Mouse (Mus musculus) heart, adult 18-20 months (tissue): Measurements from ENCODE around the gene Csad. TPM values are rescaled to one million over a fixed set of nuclear protein-coding genes. Genes with fewer than 3 reads are reported as not detected.
A peak's percentile ranks its signal among the peaks of the same experiment; 100 is the strongest.
"Not testable (repeated sequence)": the region's sequence is repeated elsewhere in the genome, so short reads cannot be mapped to it uniquely, and the experiment has no call there.

Experiments used
- DNase-seq, 2 experiments: peaks; one replicate each; pipeline ENCODE4 v3.0.0; 2021 to 2022; ENCODE audit warnings: mixed read lengths in 1 of 2
- total RNA-seq, 2 experiments: library from RNA; stranded (reverse); gene quantifications; 2 replicates each; pipeline ENCODE4 v1.2.3; 2021

Gene Csad
- total RNA-seq, 2 experiments from 2014 or later: 17.0 to 22.6 TPM

- no peak for DNase-seq
Measured at GRCm38 (mm10) chr15:102163900-102164693, 40.4 kb downstream of the Csad start.

GRCm38 (mm10) chr15:102160415-102161060 is 44.0 kb downstream of the Csad start:
- DNase-seq: no peak

- DNase-seq: no peak
Measured at GRCm38 (mm10) chr15:102156836-102157235, 47.7 kb downstream of the Csad start.

GRCm38 (mm10) chr15:102155006-102155405 is 49.5 kb downstream of the Csad start:
- DNase-seq: not testable (repeated sequence)

- no peak for DNase-seq
Measured at GRCm38 (mm10) chr15:102152646-102153045, 51.9 kb downstream of the Csad start.

GRCm38 (mm10) chr15:102150301-102151135 is 54.0 kb downstream of the Csad start, which contains the start of gene Soat2:
Gene Soat2 (plus strand): TSS chr15:102150526.
- DNase-seq: peak; percentile 45 to 68

GRCm38 (mm10) chr15:102149561-102149960 is 55.0 kb downstream of the Csad start:
- DNase-seq: no peak

- no peak for DNase-seq
Measured at GRCm38 (mm10) chr15:102147674-102148402, 56.7 kb downstream of the Csad start.

- peak; percentile 44 to 78 for DNase-seq
Measured at GRCm38 (mm10) chr15:102146882-102147281, 57.6 kb downstream of the Csad start.

GRCm38 (mm10) chr15:102146089-102146488 is 58.4 kb downstream of the Csad start:
- DNase-seq: no peak

- peak; percentile 50 to 68 for DNase-seq
Measured at GRCm38 (mm10) chr15:102145330-102145729, 59.2 kb downstream of the Csad start.

GRCm38 (mm10) chr15:102144726-102145125 is 59.8 kb downstream of the Csad start:
- DNase-seq: no peak

- DNase-seq: peak; percentile 50 to 58
Measured at GRCm38 (mm10) chr15:102144274-102144711, 60.2 kb downstream of the Csad start, which contains the start of gene Igfbp6. Gene Igfbp6 (plus strand): TSS chr15:102144362.

- DNase-seq: peak; percentile 78 to 82
Measured at GRCm38 (mm10) chr15:102142914-102143912, 61.3 kb downstream of the Csad start.

GRCm38 (mm10) chr15:102141120-102141519 is 63.4 kb downstream of the Csad start:
- DNase-seq: no peak

GRCm38 (mm10) chr15:102136129-102136758 is 68.3 kb downstream of the Csad start, which contains the start of gene Spryd3:
Gene Spryd3 (minus strand): TSS chr15:102136234.
- DNase-seq: peak; percentile 98 to 99

- DNase-seq: no peak
Measured at GRCm38 (mm10) chr15:102135522-102136128, 68.9 kb downstream of the Csad start.

GRCm38 (mm10) chr15:102134709-102135108 is 69.8 kb downstream of the Csad start:
- no peak for DNase-seq

GRCm38 (mm10) chr15:102133314-102133713 is 71.2 kb downstream of the Csad start:
- DNase-seq: no peak
